Mouse (Mus musculus) heart, embryonic 10.5 days (tissue): ENCODE data around the gene Hist1h4j. TPM values are rescaled to one million over a fixed set of nuclear protein-coding genes. Genes with fewer than 3 reads are reported as not detected.
A peak's percentile ranks its signal among the peaks of the same experiment; 100 is the strongest.
"Not testable (repeated sequence)": the region's sequence is repeated elsewhere in the genome, so short reads cannot be mapped to it uniquely, and the experiment has no call there.

Experiments
- DNase-seq: peaks from one replicate; pipeline ENCODE4 v3.0.0-alpha.2; 2017; ENCODE audit warnings: low spot score
- H3K27ac ChIP-seq: fragments of 300-500 bp; sonication (generic); 2 replicates; pipeline ENCODE4 v1.5.1; 2016; ENCODE audit warnings: mild to moderate bottlenecking
- H3K27me3 ChIP-seq: fragments of 300-500 bp; sonication (generic); 2 replicates; pipeline ENCODE4 v1.6.1; 2016; ENCODE audit warnings: mild to moderate bottlenecking; ENCODE audit not compliant: poor library complexity, insufficient read depth, severe bottlenecking
- H3K36me3 ChIP-seq: fragments of 300-500 bp; sonication (generic); 2 replicates; pipeline ENCODE4 v1.6.1; 2016; ENCODE audit warnings: mild to moderate bottlenecking, moderate library complexity
- H3K4me1 ChIP-seq: fragments of 300-500 bp; sonication (generic); 2 replicates; pipeline ENCODE4 v1.6.1; 2016; ENCODE audit warnings: mild to moderate bottlenecking
- H3K4me3 ChIP-seq: fragments of 300-500 bp; sonication (generic); 2 replicates; pipeline ENCODE4 v1.5.1; 2016; ENCODE audit warnings: mild to moderate bottlenecking, moderate library complexity
- H3K9me3 ChIP-seq: fragments of 300-500 bp; sonication (generic); 2 replicates; pipeline ENCODE4 v1.6.1; 2016; ENCODE audit warnings: mild to moderate bottlenecking, moderate library complexity
- WGBS: fragments of 180-500 bp; shearing (Covaris S2); methylation state at CpG from one replicate; pipeline ENCODE4 v1.1.7; 2016; 5-methylcytosine and 5-hydroxymethylcytosine counted together
- polyA plus RNA-seq: library from polyadenylated mRNA; unstranded; fragments of >200 nt; fragmentation: Nextera tagmentation; extraction: Ambion mirVana; gene quantifications from 2 replicates; pipeline ENCODE4 v1.2.1, GENCODE M21; 2016

Gene Hist1h4j
- polyA plus RNA-seq, 1 experiment from 2014 or later: 2.0 TPM

DNA sequence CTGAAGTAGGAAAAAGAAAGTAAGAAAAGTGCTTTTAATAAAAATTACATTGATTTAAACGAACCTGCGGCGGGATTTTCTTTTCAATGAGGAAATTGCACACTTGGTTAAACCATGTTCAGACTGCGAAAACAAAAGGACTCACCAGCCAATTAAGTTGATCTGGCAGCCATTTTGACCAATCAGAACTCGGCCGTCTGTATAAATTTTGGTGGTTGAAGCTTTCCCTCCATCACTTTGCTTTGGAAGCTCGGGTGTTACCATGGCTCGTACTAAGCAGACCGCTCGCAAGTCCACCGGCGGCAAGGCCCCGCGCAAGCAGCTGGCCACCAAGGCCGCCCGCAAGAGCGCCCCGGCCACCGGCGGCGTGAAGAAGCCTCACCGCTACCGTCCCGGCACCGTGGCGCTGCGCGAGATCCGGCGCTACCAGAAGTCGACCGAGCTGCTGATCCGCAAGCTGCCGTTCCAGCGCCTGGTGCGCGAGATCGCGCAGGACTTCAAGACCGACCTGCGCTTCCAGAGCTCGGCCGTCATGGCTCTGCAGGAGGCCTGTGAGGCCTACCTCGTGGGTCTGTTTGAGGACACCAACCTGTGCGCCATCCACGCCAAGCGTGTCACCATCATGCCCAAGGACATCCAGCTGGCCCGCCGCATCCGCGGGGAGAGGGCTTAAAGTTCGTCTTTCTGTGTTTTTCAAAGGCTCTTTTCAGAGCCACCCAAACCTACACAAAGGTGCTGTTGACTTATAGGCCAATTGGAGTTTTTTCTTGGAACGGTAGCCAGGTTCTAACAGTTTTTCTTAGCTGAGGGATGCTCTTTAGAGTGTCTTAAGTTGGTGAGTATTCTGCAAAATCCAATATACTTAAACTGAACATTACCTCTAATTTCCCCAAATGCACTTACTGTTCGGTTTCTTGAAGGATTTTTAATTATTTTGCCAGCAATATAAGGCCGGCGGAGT lies 17.2 kb upstream of the Hist1h4j start, which contains the start of gene Hist1h3h:
TSS of gene Hist1h3h (plus strand) at position 263 of the 961 bp plus-strand sequence.
- DNase-seq: peak; percentile 94
- H3K36me3 ChIP-seq, H3K9me3 ChIP-seq, H3K27me3 ChIP-seq: not testable (repeated sequence)
- Histone ChIP-seq H3K4me1 (peaks cover 15% of the 10 kb centered on the region), H3K4me3 (peak within 1 kb of the TSS; percentile 56), H3K27ac (peak within 1 kb of the TSS; percentile 91)
- WGBS: under 1% methylated on average over 30 of the region's 56 CpGs

DNA sequence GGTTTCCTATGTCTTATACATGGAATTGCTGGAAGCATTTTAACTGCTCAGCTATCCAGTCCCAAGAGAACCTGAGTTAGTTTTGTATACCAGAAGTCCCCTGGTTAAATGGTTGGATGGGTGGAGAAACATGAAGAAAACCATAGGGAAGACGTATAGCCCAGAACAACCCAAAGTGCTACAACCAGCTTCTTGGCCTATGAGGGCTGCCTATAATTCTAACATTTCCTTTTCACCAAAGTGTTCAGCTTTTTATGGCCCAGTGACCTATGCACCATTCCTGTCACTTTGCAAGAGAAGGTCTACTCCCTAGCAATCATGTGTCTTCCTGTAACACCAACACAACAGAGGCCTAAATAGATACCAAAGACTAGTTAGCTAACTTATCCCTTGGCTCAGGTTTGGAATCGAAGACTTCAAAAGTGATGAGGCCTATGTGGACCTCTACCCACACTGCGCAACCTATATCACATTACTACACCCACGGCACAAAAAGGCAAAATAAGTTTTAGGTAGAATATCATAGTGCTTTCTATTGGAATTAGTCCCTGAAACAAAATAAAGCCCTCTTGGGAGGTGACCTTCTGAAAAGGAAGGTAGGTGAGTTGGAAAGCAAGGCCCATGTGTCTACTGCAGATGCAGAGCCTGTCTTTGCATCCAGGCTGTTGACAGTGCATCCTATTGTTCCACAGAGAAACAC lies 16.3 kb upstream of the Hist1h4j start:
- Histone ChIP-seq H3K9me3 (no peaks in the 10 kb centered on the region), H3K4me1 (peaks cover 15% of the 10 kb centered on the region), H3K27me3 (no peaks in the 10 kb centered on the region), H3K27ac (peak overlapping the region; percentile 88), H3K4me3 (peak overlapping the region; percentile 56), H3K36me3 (no peaks in the 10 kb centered on the region)
- 61% methylated on average over 4 of the region's 4 CpGs for WGBS
- no peak for DNase-seq

DNA sequence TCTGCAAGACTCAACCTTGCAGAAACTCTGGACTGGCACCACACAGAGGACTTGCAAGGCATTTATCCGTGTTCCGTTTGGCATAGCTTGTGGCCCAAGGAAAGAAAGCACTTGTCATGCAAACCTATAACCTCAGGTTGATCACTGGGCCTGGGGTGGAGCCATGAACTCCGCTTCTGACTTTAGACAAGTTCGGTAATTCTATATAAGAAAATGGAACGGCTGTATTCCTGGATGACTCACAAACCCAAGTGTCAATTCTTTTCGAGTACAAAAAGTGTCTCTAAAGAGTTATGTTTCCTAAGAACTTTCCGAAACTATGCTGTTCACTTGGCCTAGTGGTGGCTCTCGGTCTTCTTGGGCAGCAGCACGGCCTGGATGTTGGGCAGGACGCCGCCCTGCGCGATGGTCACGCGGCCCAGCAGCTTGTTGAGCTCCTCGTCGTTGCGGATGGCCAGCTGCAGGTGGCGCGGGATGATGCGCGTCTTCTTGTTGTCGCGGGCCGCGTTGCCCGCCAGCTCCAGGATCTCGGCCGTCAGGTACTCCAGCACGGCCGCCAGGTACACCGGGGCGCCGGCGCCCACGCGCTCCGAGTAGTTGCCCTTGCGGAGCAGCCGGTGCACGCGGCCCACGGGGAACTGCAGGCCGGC lies 13.6 kb upstream of the Hist1h4j start:
- H3K36me3 ChIP-seq, H3K9me3 ChIP-seq, H3K27me3 ChIP-seq, H3K4me1 ChIP-seq: not testable (repeated sequence)
- WGBS: 3% methylated on average over 21 of the region's 44 CpGs
- Histone ChIP-seq H3K27ac (peak overlapping the region; percentile 87), H3K4me3 (peak overlapping the region; percentile 55)
- DNase-seq: peak; percentile 74

- peak; percentile 90 for DNase-seq
- H3K27me3 ChIP-seq, H3K36me3 ChIP-seq, H3K4me1 ChIP-seq, H3K9me3 ChIP-seq: not testable (repeated sequence)
- H3K4me3 ChIP-seq: peak within 1 kb of the TSS; percentile 55
- under 1% methylated on average over 37 of the region's 37 CpGs for WGBS
- H3K27ac ChIP-seq: peak within 1 kb of the TSS; percentile 87
These were observed 13.0 kb upstream of the Hist1h4j start, which contains the start of gene Hist1h2bm for GRCm38 (mm10) chr13:21721757-21722372. Gene Hist1h2bm (plus strand): TSS chr13:21722044.

- WGBS: 5% methylated on average over 11 of the region's 11 CpGs
These were observed 12.4 kb upstream of the Hist1h4j start for GRCm38 (mm10) chr13:21722373-21722925.

GRCm38 (mm10) chr13:21722993-21723836 lies 11.6 kb upstream of the Hist1h4j start:
- DNase-seq: no peak
- WGBS: 46% methylated on average over 5 of the region's 5 CpGs

More at GRCm38 (mm10) chr13:21722373-21722925, 12.4 kb upstream of the Hist1h4j start:
- Histone ChIP-seq H3K4me1 (peaks cover 8% of the 10 kb centered on the region), H3K9me3 (no peaks in the 10 kb centered on the region), H3K27ac (peak overlapping the region; percentile 85), H3K36me3 (no peaks in the 10 kb centered on the region), H3K4me3 (peak overlapping the region; percentile 55), H3K27me3 (no peaks in the 10 kb centered on the region)
- no peak for DNase-seq

DNA sequence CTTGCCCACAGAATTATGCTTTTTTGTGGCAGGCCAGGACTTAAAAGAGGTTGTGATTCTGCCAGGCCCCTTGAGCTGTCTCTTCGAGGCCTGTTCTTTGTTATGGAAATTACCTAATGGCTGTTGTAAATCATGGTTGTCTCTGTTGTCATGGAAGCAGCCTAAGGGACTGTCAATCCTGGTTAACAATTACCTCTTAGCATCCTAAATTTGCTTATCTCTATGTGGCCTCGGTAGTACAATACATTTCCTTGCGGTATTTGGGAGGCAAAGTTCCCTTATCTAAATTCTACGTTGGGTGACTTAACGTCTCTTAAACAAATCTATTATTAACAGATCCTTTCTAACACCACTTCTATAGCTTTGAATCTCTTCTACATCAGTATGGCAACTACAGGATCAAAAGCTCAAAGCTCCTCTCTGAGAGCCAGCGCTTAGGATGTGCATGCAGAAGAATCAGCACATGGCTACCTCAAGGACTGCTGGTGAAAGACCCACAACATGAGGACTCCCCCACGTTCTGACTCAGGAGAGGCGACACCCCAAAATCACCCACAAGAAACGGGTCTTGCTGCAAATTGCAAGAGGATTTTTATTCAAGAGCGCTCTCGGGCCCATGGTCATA lies 6.8 kb upstream of the Hist1h4j start:
- H3K27me3 ChIP-seq: no peaks in the 10 kb centered on the region
- H3K27ac ChIP-seq: no peak overlapping the region
- no peaks in the 10 kb centered on the region for H3K36me3 ChIP-seq
- no peaks in the 10 kb centered on the region for H3K4me1 ChIP-seq
- no peaks in the 10 kb centered on the region for H3K9me3 ChIP-seq
- H3K4me3 ChIP-seq: no peak overlapping the region
- 31% methylated on average over 11 of the region's 11 CpGs for WGBS
- DNase-seq: no peak

More at GRCm38 (mm10) chr13:21722993-21723836, 11.6 kb upstream of the Hist1h4j start:
- Histone ChIP-seq H3K4me1 (peaks cover 8% of the 10 kb centered on the region), H3K4me3 (peak overlapping the region; percentile 55; the same call in 1 of the 2 replicates), H3K27me3 (no peaks in the 10 kb centered on the region), H3K9me3 (no peaks in the 10 kb centered on the region), H3K36me3 (no peaks in the 10 kb centered on the region), H3K27ac (peak overlapping the region; percentile 85)

DNA sequence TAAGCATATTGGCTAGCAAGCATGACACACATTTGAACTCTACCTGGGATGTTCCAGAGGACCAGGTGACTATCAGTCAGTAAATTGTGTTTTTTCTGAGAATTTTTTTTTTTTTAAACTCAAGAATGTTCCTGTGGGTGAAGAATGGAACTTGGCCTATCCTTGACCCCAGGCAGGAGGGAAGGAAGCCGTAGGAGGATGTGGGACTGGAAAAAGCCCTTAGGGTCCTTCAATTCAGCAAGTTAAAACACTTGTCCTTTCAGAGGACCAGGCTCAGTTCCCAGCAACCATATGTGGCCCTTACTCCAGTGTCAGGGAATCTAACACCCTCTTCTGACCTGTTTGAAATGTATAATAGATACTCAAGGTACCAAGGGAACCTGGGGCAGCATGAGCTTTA lies 5.3 kb upstream of the Hist1h4j start:
- Histone ChIP-seq H3K4me1 (peaks cover 10% of the 10 kb centered on the region; the same call in 1 of the 2 replicates), H3K27me3 (no peaks in the 10 kb centered on the region), H3K9me3 (no peaks in the 10 kb centered on the region), H3K27ac (no peak overlapping the region), H3K36me3 (no peaks in the 10 kb centered on the region), H3K4me3 (no peak overlapping the region)
- no peak for DNase-seq
- 57% methylated on average over 1 of the region's 1 CpGs for WGBS

- H3K36me3 ChIP-seq: no peaks in the 10 kb centered on the region
- peak overlapping the region; percentile 12; the same call in 1 of the 2 replicates for H3K4me3 ChIP-seq
- no peak for DNase-seq
- peaks cover 10% of the 10 kb centered on the region; the same call in 1 of the 2 replicates for H3K4me1 ChIP-seq
- no peaks in the 10 kb centered on the region for H3K27me3 ChIP-seq
- H3K9me3 ChIP-seq: no peaks in the 10 kb centered on the region
- WGBS: 71% methylated on average over 5 of the region's 5 CpGs
- H3K27ac ChIP-seq: peak overlapping the region; percentile 95
These were observed 1.4 kb upstream of the Hist1h4j start for GRCm38 (mm10) chr13:21733466-21733865.

DNA sequence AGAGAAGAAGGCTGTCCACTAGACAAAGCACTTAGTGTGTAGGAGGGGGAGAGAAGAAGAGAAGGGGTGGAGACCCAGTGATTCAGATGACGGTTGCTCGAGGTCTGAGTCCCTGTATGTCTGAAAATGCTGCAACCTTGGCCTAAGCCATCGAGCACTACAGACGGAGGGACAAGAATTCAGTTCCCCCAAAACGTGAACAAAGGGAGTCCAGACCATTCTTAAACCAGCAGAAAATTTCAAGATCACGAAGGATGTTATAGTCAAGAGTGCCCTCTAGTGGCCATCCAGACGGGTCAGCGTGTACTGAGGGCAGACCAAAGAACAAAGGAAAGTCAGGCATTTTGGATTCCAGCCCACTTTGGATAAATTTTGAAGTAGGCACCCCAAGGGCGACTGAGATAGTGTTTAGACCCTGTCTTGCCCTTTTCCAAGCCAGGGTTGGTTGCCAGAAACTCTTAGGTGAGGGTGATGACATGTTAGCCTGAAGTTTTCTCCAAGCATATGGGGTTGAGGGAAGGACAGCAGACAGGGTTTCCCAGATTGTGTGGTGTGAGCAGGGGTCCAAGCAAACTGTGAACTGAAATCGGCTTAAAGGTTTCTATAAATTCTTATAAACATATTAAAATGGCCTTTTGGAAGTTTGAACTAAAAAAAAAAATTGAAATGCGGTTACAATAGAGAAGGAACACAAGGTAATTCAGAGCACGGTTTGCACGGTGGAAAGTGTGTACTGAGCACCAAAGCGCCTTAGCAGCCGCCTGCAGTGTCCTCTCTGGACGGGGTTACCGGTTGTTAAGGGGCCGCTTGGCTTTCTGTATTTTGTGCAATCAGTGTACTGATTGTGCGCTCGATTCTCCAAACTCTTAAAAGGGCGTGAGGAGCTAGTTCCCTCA lies 606 bp upstream of the Hist1h4j start:
- H3K27me3 ChIP-seq: no peaks in the 10 kb centered on the region
- peak overlapping the region; percentile 59 for H3K4me3 ChIP-seq
- H3K36me3 ChIP-seq: no peaks in the 10 kb centered on the region
- H3K9me3 ChIP-seq: no peaks in the 10 kb centered on the region
- H3K27ac ChIP-seq: peak overlapping the region; percentile 95
- peaks cover 10% of the 10 kb centered on the region; the same call in 1 of the 2 replicates for H3K4me1 ChIP-seq
- WGBS: under 1% methylated on average over 21 of the region's 21 CpGs
- peak; percentile 90 for DNase-seq
